Mouse (Mus musculus) spleen, adult 18-20 months (tissue): Measurements from ENCODE around the gene Ggt6.

Experiments used
- DNase-seq, 2 experiments: peaks; one replicate each; pipeline ENCODE4 v3.0.0; 2022; ENCODE audit warnings: mixed read lengths in 2 of 2

The Ggt6 gene

GRCm38 (mm10) chr11:72434963-72435693 is at the start of gene Ggt6:
Ggt6 (plus strand) TSS chr11:72435526.
- no peak for DNase-seq

DNA sequence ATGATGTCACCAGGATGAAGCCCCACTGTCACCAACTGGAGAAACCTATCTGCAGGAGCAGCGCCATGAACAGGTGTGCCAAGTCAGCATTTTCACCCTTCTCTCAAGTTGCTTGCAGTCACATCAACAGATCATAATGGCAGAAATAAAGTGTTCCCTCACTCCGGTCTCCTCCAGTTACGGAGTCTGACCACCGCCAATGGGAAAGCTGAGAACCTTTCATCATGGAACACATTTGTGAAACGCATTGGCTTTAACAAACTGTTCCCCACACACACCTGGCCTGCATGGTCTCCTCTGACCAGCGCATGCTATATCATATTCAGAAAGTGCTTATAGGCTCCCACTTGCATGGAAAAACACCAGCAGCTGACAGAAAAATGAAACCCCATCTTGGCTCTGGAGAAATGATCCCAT is 47.2 kb upstream of the Ggt6 start:
- DNase-seq = no peak

DNA sequence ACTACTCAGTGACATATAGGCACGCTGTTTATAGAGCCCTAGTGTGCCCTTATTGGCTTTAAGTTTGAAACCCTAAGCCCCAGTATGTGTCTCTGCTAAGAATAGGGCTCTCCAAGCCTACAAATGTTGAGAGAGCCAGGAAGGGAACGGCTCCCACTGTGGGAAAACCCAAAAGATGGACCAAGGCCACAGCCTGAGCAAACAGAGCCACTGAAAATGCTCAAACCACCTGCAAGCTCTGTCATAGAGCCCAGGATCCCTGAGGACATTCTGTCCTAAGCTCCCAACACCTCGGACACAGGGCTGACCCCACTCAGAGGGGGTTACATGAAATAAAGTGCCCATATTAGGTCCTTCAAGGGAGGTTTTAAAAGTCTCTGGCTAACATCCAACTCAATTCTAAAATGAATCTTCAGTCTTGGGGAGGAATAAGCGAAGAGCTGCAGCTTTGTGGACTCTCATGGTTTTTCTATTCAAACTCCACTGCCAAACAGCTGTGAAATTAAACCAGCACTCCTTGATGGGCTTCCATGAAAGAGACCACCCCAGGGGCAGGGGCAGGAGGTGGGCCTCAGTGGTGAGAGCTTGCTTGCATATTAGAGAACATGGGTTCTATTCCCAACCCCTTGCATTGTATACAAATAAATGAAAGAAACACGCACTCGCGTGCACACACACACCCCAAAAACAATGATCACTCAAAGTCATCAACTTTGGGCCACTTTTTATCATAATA is 45.8 kb upstream of the Ggt6 start:
- DNase-seq = no peak

GRCm38 (mm10) chr11:72391181-72391580 is 44.1 kb upstream of the Ggt6 start:
- DNase-seq = no peak

DNA sequence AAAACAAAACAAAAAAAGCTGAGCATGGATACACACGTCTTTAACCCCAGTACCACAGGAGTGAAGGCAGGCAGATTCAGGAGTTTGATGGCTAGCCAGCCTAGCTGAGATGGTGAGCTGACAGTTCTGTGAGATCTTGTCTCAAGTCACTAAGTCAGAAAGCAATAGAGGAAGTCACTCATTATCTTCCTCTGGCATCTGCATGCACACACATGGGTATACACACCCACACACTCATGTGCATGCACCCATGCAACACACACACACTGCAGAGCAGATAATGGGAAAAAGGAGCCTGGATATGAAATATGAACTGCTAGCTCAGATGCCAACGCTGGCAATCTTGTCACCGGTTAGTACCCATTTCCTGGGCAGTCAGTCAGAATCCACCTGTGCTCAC is 42.1 kb upstream of the Ggt6 start:
- DNase-seq = no peak

DNA sequence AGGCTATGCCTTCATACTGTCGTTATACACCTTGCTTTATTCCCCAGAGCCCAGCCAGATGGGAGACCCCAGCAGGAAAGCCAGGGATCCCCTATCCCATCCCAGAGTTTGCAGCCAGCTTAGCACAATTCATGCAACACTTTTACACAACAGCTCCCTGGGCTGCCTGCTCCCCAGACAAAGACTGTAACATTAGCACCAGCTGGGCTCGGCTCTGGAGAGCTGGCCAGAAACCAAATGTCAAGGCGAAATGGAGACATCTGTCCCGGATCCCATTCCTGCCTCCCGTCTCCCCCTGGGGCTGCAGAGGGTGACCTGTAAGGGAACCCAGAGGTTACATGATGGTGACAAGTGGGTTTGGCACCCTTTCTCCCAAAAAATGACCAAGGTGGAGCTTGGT is 41.7 kb upstream of the Ggt6 start:
- DNase-seq = no peak

- no peak for DNase-seq
These were observed 40.6 kb upstream of the Ggt6 start for GRCm38 (mm10) chr11:72394694-72395093.

- no peak for DNase-seq
These were observed 39.7 kb upstream of the Ggt6 start for GRCm38 (mm10) chr11:72395652-72396051.

- DNase-seq = no peak
These were observed 38.7 kb upstream of the Ggt6 start for GRCm38 (mm10) chr11:72396621-72397020.

DNA sequence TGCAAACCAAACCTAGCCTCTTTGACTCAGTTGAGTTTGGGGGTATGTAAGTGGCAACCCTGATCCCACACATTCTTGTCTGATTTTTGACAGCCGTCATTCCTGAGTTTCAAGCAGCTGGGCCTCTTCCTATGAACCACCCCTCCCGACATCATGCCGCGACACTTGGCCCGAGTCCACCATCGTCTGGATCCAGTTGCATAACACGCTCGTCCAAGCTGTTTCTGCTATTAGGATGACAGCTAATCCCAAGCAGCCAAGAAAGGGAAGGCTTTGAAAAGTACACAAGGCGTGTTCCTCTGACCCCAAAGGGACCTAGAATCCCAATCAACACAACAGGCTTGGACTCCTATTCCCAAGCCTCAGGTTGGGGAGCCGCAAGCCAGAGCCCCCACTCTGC is 38.3 kb upstream of the Ggt6 start:
- peak in 1 of 2 experiments; percentile 14 for DNase-seq

DNA sequence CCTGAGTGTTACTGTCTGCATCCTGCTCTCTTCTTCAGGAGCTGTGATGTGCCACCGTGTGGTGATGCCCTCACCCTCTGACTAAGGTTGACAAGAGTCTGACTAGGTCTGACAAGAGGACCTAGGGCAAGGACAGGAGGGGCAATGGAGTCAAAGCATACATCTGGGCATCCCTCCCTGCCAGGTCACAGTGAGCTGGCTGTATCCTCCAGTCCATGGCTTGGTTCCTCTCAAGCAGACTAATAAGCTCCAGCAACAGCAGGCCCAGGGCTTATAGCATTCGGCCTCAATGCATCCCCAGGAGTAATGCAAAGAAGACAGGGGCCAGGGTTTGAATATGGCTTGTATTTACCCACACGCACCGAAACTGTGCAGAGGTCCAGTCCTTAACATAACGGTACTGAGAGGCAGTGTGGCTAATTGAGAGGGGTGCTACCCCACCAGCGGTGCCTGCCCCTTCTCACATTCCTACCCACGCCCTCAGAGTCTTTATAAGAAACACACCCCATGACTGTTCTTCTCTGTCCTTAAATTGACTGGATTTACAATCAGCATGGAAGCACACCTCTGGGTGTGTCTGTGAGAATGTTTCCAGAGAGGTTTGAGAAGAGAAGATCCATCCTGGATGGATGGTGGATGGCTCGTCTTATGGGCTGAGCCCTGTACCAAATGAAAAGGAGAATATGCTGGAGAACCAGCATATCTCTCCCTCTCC is 37.4 kb upstream of the Ggt6 start:
- DNase-seq = no peak

DNA sequence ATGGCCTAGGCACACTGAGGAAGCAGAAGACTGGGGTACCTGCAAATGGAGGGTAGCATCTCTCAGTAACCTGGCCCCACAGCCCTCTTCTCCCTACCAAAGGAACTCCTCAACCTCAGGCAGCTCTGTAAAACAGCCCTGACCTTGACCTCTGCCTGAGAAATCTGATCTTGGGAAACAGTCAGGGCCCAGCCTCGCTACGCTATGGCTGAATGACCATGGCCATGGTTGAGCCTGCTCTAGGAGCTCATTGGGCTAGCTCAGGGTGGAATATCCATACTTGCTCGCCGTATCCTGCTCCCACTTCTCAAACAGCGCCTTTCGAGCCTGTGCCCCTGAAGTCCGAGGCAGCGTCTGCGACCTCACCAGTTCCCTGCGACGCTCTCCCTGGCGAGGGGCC is 34.3 kb upstream of the Ggt6 start:
- no peak for DNase-seq

DNA sequence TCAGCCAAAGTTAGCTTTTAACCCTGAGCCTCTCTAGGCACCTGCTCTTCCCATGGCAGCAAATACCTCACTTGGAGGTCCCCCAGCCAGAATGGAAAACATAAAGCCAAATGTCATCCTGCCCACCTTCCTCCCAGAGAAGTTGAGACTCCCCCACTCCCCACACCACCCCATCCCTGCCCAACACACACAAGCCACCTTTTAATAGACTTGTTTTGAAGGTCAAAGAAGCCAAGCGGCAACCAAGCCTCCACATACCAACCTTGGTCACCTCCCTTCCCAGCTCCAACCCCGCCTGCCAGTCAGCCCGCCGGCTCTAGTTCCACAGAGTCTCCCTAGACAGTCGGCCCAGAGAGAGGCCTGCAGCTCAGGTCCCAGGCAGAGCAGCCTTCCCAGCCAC is 33.3 kb upstream of the Ggt6 start:
- DNase-seq = no peak

DNA sequence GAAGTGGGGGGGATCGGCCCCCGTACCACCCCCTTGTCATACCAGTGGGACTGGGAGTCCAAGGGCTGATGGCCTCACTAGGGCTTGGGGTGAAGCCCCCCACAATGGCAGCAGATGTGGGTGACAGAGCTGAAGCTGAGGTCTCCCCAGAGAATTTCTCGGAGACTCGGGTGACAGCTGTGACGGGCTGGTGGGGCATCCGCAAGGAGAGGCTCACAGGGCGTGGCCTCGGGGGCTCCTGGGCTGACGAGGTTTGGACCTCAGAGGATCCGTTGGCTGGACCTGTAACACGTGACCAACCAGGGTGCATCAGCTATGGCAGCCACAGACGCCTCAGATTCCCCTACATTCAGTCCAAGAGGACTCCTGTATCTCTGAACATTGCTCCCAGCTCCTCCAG is 32.4 kb upstream of the Ggt6 start:
- no peak for DNase-seq

- DNase-seq = no peak
These were observed 29.8 kb upstream of the Ggt6 start for GRCm38 (mm10) chr11:72405532-72405931.

GRCm38 (mm10) chr11:72406079-72406675 is 29.1 kb upstream of the Ggt6 start:
- no peak for DNase-seq

GRCm38 (mm10) chr11:72407081-72407480 is 28.2 kb upstream of the Ggt6 start:
- no peak for DNase-seq

- DNase-seq = no peak
These were observed 27.8 kb upstream of the Ggt6 start for GRCm38 (mm10) chr11:72407574-72407973.

DNA sequence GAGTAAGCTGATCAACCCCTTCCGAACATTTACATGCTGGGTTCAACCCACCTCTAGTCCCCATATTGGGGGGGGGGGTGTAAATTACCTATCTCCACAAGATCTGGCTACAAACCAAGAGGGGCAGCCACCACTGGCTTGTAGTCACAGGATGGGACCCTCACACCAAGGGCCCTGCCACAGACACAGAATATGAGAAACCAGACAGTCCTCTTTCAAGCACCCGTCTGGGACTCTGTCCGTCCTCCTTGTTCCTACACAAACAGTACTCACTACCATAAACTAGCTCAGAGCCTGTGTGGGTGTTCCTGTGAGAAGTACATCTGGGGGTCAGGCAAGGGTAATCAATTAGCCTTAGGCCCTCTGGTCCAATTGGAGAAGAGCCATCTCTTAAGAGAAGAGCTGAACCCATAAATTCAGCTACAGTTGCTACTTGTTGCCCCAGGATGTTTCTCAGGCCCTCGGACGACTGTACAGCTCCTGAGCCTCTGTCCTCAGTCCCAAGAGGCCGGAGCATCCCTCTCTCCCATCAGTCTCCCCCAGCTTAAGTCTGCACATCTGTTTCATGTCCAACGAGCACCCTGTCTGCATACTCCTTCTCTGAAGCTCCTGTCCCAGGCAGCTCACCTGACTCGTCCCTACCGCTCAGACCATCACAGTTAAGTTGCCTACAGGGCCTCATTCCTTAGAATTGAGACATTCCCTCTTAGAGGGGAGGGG is 26.7 kb upstream of the Ggt6 start:
- DNase-seq = no peak

GRCm38 (mm10) chr11:72409649-72410385 is 25.5 kb upstream of the Ggt6 start:
- DNase-seq = no peak

- DNase-seq = no peak
These were observed 24.7 kb upstream of the Ggt6 start for GRCm38 (mm10) chr11:72410521-72411092.
